Mouse (Mus musculus) forebrain, embryonic 13.5 days (tissue): ENCODE measurements at regions not wholly inside any gene's neighbourhood (a gene's known extent, or its start where the extent isn't known, plus 50 kb on each side); places are given as distances from the start of the nearest gene placed in this dataset.

Experiments used
- ATAC-seq: fragments of 200-750 bp; cut with Nextera tagmentation; 2 replicates; pipeline ENCODE4 v1.8.0; 2017
- H3K27ac ChIP-seq: fragments of 300-500 bp; sonication (generic); 2 replicates; pipeline ENCODE4 v1.5.1; 2015; ENCODE audit warnings: inconsistent platforms, mild to moderate bottlenecking, moderate library complexity
- H3K27me3 ChIP-seq: fragments of 300-500 bp; sonication (generic); 2 replicates; pipeline ENCODE4 v1.6.1; 2015; ENCODE audit warnings: mild to moderate bottlenecking, inconsistent platforms
- H3K36me3 ChIP-seq: fragments of 300-500 bp; sonication (generic); 2 replicates; pipeline ENCODE4 v1.6.1; 2015; ENCODE audit warnings: mild to moderate bottlenecking, inconsistent platforms; ENCODE audit not compliant: poor library complexity, severe bottlenecking
- H3K4me1 ChIP-seq: fragments of 300-500 bp; sonication (generic); 2 replicates; pipeline ENCODE4 v1.6.1; 2015; ENCODE audit warnings: inconsistent platforms
- H3K4me2 ChIP-seq: fragments of 300-500 bp; sonication (generic); 2 replicates; pipeline ENCODE4 v1.6.1; 2015; ENCODE audit warnings: inconsistent platforms, mild to moderate bottlenecking, moderate library complexity
- H3K4me3 ChIP-seq: fragments of 300-500 bp; sonication (generic); 2 replicates; pipeline ENCODE4 v1.5.1; 2015; ENCODE audit warnings: mild to moderate bottlenecking, inconsistent platforms
- H3K9ac ChIP-seq: fragments of 300-500 bp; sonication (generic); 2 replicates; pipeline ENCODE4 v1.6.1; 2015; ENCODE audit warnings: mild to moderate bottlenecking, inconsistent platforms
- H3K9me3 ChIP-seq: fragments of 300-500 bp; sonication (generic); replicated peaks from 2 replicates; pipeline ENCODE4 v1.6.1; 2016; ENCODE audit warnings: inconsistent platforms
- WGBS: fragments of 180-500 bp; shearing (Covaris S2); methylation state at CpG from one replicate; pipeline ENCODE4 v1.1.7; 2015; 5-methylcytosine and 5-hydroxymethylcytosine counted together

- no peaks in the 10 kb centered on the region for H3K9me3 ChIP-seq
- WGBS, result 86% methylated on average over 2 of the region's 2 CpGs
- H3K4me3 ChIP-seq, result no peak overlapping the region
- H3K4me2 ChIP-seq, result no peak overlapping the region
- H3K4me1 ChIP-seq, result no peaks in the 10 kb centered on the region
- no peak overlapping the region for H3K27ac ChIP-seq
- H3K27me3 ChIP-seq, result no peaks in the 10 kb centered on the region
- no peak overlapping the region for H3K9ac ChIP-seq
- no peaks in the 10 kb centered on the region for H3K36me3 ChIP-seq
- ATAC-seq, result no peak
Observed at GRCm38 (mm10) chr16:26302045-26302444, 69.6 kb downstream of the Cldn1 start.

- no peak for ATAC-seq
- H3K27me3 ChIP-seq, result no peaks in the 10 kb centered on the region
- H3K4me1 ChIP-seq, result no peaks in the 10 kb centered on the region
- H3K27ac ChIP-seq, result no peak overlapping the region
- no peaks in the 10 kb centered on the region for H3K36me3 ChIP-seq
- no peak overlapping the region for H3K4me3 ChIP-seq
- no peaks in the 10 kb centered on the region for H3K9me3 ChIP-seq
- H3K9ac ChIP-seq, result no peak overlapping the region
- no peak overlapping the region for H3K4me2 ChIP-seq
- 83% methylated on average over 2 of the region's 2 CpGs for WGBS
Observed at GRCm38 (mm10) chr16:26291692-26292091, 79.9 kb downstream of the Cldn1 start.

- Histone ChIP-seq H3K27me3 (no peaks in the 10 kb centered on the region), H3K4me3 (no peak overlapping the region), H3K4me1 (no peaks in the 10 kb centered on the region), H3K4me2 (no peak overlapping the region), H3K9me3 (no peaks in the 10 kb centered on the region), H3K27ac (no peak overlapping the region), H3K9ac (no peak overlapping the region), H3K36me3 (no peaks in the 10 kb centered on the region)
- ATAC-seq, result no peak
- WGBS, result 94% methylated on average over 1 of the region's 1 CpGs
Observed at GRCm38 (mm10) chr16:26285627-26286026, 86.0 kb downstream of the Cldn1 start.

GRCm38 (mm10) chr16:26284713-26285112, 86.9 kb downstream of the Cldn1 start:
- no peaks in the 10 kb centered on the region for H3K27me3 ChIP-seq

GRCm38 (mm10) chr16:26282418-26282817, 89.2 kb downstream of the Cldn1 start:
- Histone ChIP-seq H3K4me1 (no peaks in the 10 kb centered on the region), H3K9me3 (no peaks in the 10 kb centered on the region), H3K9ac (no peak overlapping the region), H3K27me3 (no peaks in the 10 kb centered on the region), H3K4me3 (no peak overlapping the region), H3K36me3 (no peaks in the 10 kb centered on the region), H3K4me2 (no peak overlapping the region), H3K27ac (no peak overlapping the region)
- WGBS, result 34% methylated on average over 1 of the region's 1 CpGs
- no peak for ATAC-seq

More at GRCm38 (mm10) chr16:26284713-26285112, 86.9 kb downstream of the Cldn1 start:
- H3K4me1 ChIP-seq, result no peaks in the 10 kb centered on the region
- H3K4me2 ChIP-seq, result no peak overlapping the region
- H3K36me3 ChIP-seq, result no peaks in the 10 kb centered on the region
- ATAC-seq, result no peak
- no peak overlapping the region for H3K9ac ChIP-seq
- no peak overlapping the region for H3K4me3 ChIP-seq
- H3K27ac ChIP-seq, result no peak overlapping the region
- H3K9me3 ChIP-seq, result no peaks in the 10 kb centered on the region
- WGBS, result 86% methylated on average over 6 of the region's 6 CpGs

GRCm38 (mm10) chr16:26281496-26281895, 90.1 kb downstream of the Cldn1 start:
- no peak for ATAC-seq
- Histone ChIP-seq H3K36me3 (no peaks in the 10 kb centered on the region), H3K9ac (no peak overlapping the region), H3K9me3 (no peaks in the 10 kb centered on the region), H3K4me1 (no peaks in the 10 kb centered on the region), H3K4me2 (no peak overlapping the region), H3K27me3 (no peaks in the 10 kb centered on the region), H3K4me3 (no peak overlapping the region), H3K27ac (no peak overlapping the region)
- WGBS, result 89% methylated on average over 2 of the region's 2 CpGs

GRCm38 (mm10) chr16:26276789-26277188, 94.9 kb downstream of the Cldn1 start:
- no peaks in the 10 kb centered on the region for H3K4me1 ChIP-seq
- no peak for ATAC-seq
- no peaks in the 10 kb centered on the region for H3K9me3 ChIP-seq
- H3K27ac ChIP-seq, result no peak overlapping the region
- H3K4me3 ChIP-seq, result no peak overlapping the region
- 85% methylated on average over 1 of the region's 1 CpGs for WGBS
- H3K9ac ChIP-seq, result no peak overlapping the region
- no peaks in the 10 kb centered on the region for H3K27me3 ChIP-seq
- no peaks in the 10 kb centered on the region for H3K36me3 ChIP-seq
- no peak overlapping the region for H3K4me2 ChIP-seq

GRCm38 (mm10) chr16:26252824-26253223, 118.8 kb downstream of the Cldn1 start:
- no peaks in the 10 kb centered on the region for H3K9me3 ChIP-seq
- H3K4me2 ChIP-seq, result no peak overlapping the region
- H3K36me3 ChIP-seq, result no peaks in the 10 kb centered on the region
- H3K27me3 ChIP-seq, result no peaks in the 10 kb centered on the region
- ATAC-seq, result no peak
- 87% methylated on average over 2 of the region's 2 CpGs for WGBS
- H3K9ac ChIP-seq, result no peak overlapping the region
- no peaks in the 10 kb centered on the region for H3K4me1 ChIP-seq
- H3K4me3 ChIP-seq, result no peak overlapping the region
- no peak overlapping the region for H3K27ac ChIP-seq

GRCm38 (mm10) chr16:26251698-26252097, 119.9 kb downstream of the Cldn1 start:
- Histone ChIP-seq H3K4me2 (no peak overlapping the region), H3K27ac (no peak overlapping the region), H3K9me3 (no peaks in the 10 kb centered on the region), H3K4me3 (no peak overlapping the region), H3K9ac (no peak overlapping the region), H3K36me3 (no peaks in the 10 kb centered on the region), H3K4me1 (no peaks in the 10 kb centered on the region), H3K27me3 (no peaks in the 10 kb centered on the region)
- 86% methylated on average over 5 of the region's 5 CpGs for WGBS
- no peak for ATAC-seq

- no peak for ATAC-seq
- H3K4me1 ChIP-seq, result no peaks in the 10 kb centered on the region
- H3K36me3 ChIP-seq, result no peaks in the 10 kb centered on the region
- no peak overlapping the region for H3K27ac ChIP-seq
- H3K4me3 ChIP-seq, result no peak overlapping the region
- no peak overlapping the region for H3K9ac ChIP-seq
- H3K4me2 ChIP-seq, result no peak overlapping the region
- no peaks in the 10 kb centered on the region for H3K9me3 ChIP-seq
- H3K27me3 ChIP-seq, result no peaks in the 10 kb centered on the region
- 86% methylated on average over 2 of the region's 2 CpGs for WGBS
Observed at GRCm38 (mm10) chr16:26251027-26251426, 120.6 kb downstream of the Cldn1 start.

GRCm38 (mm10) chr16:26248939-26249338, 122.7 kb downstream of the Cldn1 start:
- Histone ChIP-seq H3K9ac (no peak overlapping the region), H3K36me3 (no peaks in the 10 kb centered on the region), H3K4me2 (no peak overlapping the region), H3K27me3 (no peaks in the 10 kb centered on the region), H3K27ac (no peak overlapping the region), H3K4me1 (no peaks in the 10 kb centered on the region), H3K4me3 (no peak overlapping the region), H3K9me3 (no peaks in the 10 kb centered on the region)
- ATAC-seq, result no peak

- Histone ChIP-seq H3K9me3 (no peaks in the 10 kb centered on the region), H3K27me3 (no peaks in the 10 kb centered on the region), H3K4me1 (no peaks in the 10 kb centered on the region), H3K36me3 (no peaks in the 10 kb centered on the region), H3K4me3 (no peak overlapping the region), H3K9ac (no peak overlapping the region), H3K27ac (no peak overlapping the region), H3K4me2 (no peak overlapping the region)
- WGBS, result 96% methylated on average over 1 of the region's 1 CpGs
- no peak for ATAC-seq
Observed at GRCm38 (mm10) chr16:26247926-26248325, 123.7 kb downstream of the Cldn1 start.

GRCm38 (mm10) chr16:26235239-26235638, 129.7 kb upstream of the P3h2 start:
- ATAC-seq, result no peak
- Histone ChIP-seq H3K4me2 (no peak overlapping the region), H3K9me3 (no peaks in the 10 kb centered on the region), H3K36me3 (no peaks in the 10 kb centered on the region), H3K4me3 (no peak overlapping the region), H3K4me1 (no peaks in the 10 kb centered on the region), H3K27me3 (no peaks in the 10 kb centered on the region), H3K9ac (no peak overlapping the region), H3K27ac (no peak overlapping the region)
